Mouse (Mus musculus) naive thymus-derived CD4-positive, alpha-beta T cell, adult 2 months (primary cell): ENCODE measurements at regions not wholly inside any gene's neighbourhood (a gene's known extent, or its start where the extent isn't known, plus 50 kb on each side); places are given as distances from the start of the nearest gene placed in this dataset.

Source experiments
- DNase-seq: peaks from one replicate; pipeline ENCODE4 v3.0.0-alpha.2; 2011; ENCODE audit warnings: low read depth

- no peak for DNase-seq
These were observed 53.7 kb upstream of the Foxb1 start for GRCm38 (mm10) chr9:69814432-69814831.

GRCm38 (mm10) chr9:69823179-69823966 is 62.6 kb upstream of the Foxb1 start:
- DNase-seq = no peak

GRCm38 (mm10) chr9:69828428-69828827 is 67.7 kb upstream of the Foxb1 start:
- no peak for DNase-seq

- no peak for DNase-seq
These were observed 74.7 kb upstream of the Foxb1 start for GRCm38 (mm10) chr9:69835396-69835795.

- DNase-seq = no peak
These were observed 78.5 kb upstream of the Foxb1 start for GRCm38 (mm10) chr9:69839198-69839597.

- DNase-seq = no peak
These were observed 84.0 kb upstream of the Foxb1 start for GRCm38 (mm10) chr9:69844712-69845111.

GRCm38 (mm10) chr9:69845210-69845609 is 84.5 kb upstream of the Foxb1 start:
- DNase-seq = no peak

- DNase-seq = no peak
These were observed 95.9 kb upstream of the Foxb1 start for GRCm38 (mm10) chr9:69856621-69857020.

GRCm38 (mm10) chr9:69858619-69859018 is 97.9 kb upstream of the Foxb1 start:
- no peak for DNase-seq

- peak; percentile 15 for DNase-seq
These were observed 109.4 kb upstream of the Foxb1 start for GRCm38 (mm10) chr9:69870182-69870581.

GRCm38 (mm10) chr9:69886351-69886750 is 102.9 kb upstream of the Bnip2 start:
- DNase-seq = no peak

GRCm38 (mm10) chr9:69898016-69898415 is 91.2 kb upstream of the Bnip2 start:
- DNase-seq = no peak

GRCm38 (mm10) chr9:69899371-69899770 is 89.9 kb upstream of the Bnip2 start:
- no peak for DNase-seq

- no peak for DNase-seq
These were observed 88.4 kb upstream of the Bnip2 start for GRCm38 (mm10) chr9:69900871-69901270.

- no peak for DNase-seq
These were observed 81.9 kb upstream of the Bnip2 start for GRCm38 (mm10) chr9:69907123-69907945.

- no peak for DNase-seq
These were observed 78.6 kb upstream of the Bnip2 start for GRCm38 (mm10) chr9:69910621-69911020.

GRCm38 (mm10) chr9:69928126-69928525 is 61.1 kb upstream of the Bnip2 start:
- DNase-seq = no peak

GRCm38 (mm10) chr9:69937863-69938262 is 51.4 kb upstream of the Bnip2 start:
- no peak for DNase-seq
